Mouse (Mus musculus) olfactory bulb, adult 2 months (tissue): ENCODE measurements around the gene Ppm1k. TPM values are rescaled to one million over a fixed set of nuclear protein-coding genes. Genes with fewer than 3 reads are reported as not detected.
"Not testable (repeated sequence)": the region's sequence is repeated elsewhere in the genome, so short reads cannot be mapped to it uniquely, and the experiment has no call there.

Experiments
- H3K27ac ChIP-seq: fragments of 200-500 bp; 2 replicates; pipeline ENCODE4 v1.5.1; 2012; ENCODE audit warnings: low read depth, low read length; ENCODE audit not compliant: insufficient read depth
- H3K4me1 ChIP-seq: fragments of 200-500 bp; 2 replicates; pipeline ENCODE4 v1.6.1; 2012; ENCODE audit warnings: low read length; ENCODE audit not compliant: control insufficient read depth, insufficient read depth
- H3K4me3 ChIP-seq: fragments of 200-500 bp; 2 replicates; pipeline ENCODE4 v1.5.1; 2012; ENCODE audit warnings: mild to moderate bottlenecking, low read depth, low read length, moderate library complexity; ENCODE audit not compliant: insufficient read depth
- CTCF ChIP-seq: fragments of 200-500 bp; IDR thresholded peaks from 2 replicates; pipeline ENCODE4 v1.5.1; 2012; ENCODE audit warnings: low read depth, mild to moderate bottlenecking, low read length, moderate library complexity; ENCODE audit not compliant: insufficient read depth
- POLR2A ChIP-seq: fragments of 200-500 bp; IDR thresholded peaks from 2 replicates; pipeline ENCODE4 v1.6.1; 2012; ENCODE audit warnings: mild to moderate bottlenecking, low read depth, low read length, moderate library complexity; ENCODE audit not compliant: insufficient read depth
- WGBS: fragments of 180-500 bp; shearing (Covaris S2); methylation state at CpG from one replicate; pipeline ENCODE4 v1.1.7; 2018; 5-methylcytosine and 5-hydroxymethylcytosine counted together
- polyA plus RNA-seq: library from polyadenylated mRNA; stranded (reverse); fragments of >200 nt; gene quantifications from 2 replicates; pipeline ENCODE4 v1.2.4, GENCODE M21; 2012; ENCODE audit warnings: low replicate concordance; ENCODE audit not compliant: missing spikeins, insufficient read depth, insufficient read length

Ppm1k gene
- polyA plus RNA-seq, 1 experiment, result not detected

- no peaks in the 10 kb centered on the region for H3K4me1 ChIP-seq
- WGBS, result 51% methylated on average over 4 of the region's 4 CpGs
- no peak for TF ChIP-seq POLR2A
- TF ChIP-seq CTCF, result no peak
- H3K4me3 ChIP-seq, result no peak overlapping the region
- no peak overlapping the region for H3K27ac ChIP-seq
These were observed 22.6 kb upstream of the Ppm1k start for GRCm38 (mm10) chr6:57557796-57558317.

- Histone ChIP-seq H3K27ac (no peak overlapping the region), H3K4me3 (no peak overlapping the region), H3K4me1 (no peaks in the 10 kb centered on the region)
- no peak for TF ChIP-seq POLR2A
- no peak for TF ChIP-seq CTCF
- WGBS, result 83% methylated on average over 3 of the region's 3 CpGs
These were observed 16.0 kb upstream of the Ppm1k start for GRCm38 (mm10) chr6:57551211-57551796.

DNA sequence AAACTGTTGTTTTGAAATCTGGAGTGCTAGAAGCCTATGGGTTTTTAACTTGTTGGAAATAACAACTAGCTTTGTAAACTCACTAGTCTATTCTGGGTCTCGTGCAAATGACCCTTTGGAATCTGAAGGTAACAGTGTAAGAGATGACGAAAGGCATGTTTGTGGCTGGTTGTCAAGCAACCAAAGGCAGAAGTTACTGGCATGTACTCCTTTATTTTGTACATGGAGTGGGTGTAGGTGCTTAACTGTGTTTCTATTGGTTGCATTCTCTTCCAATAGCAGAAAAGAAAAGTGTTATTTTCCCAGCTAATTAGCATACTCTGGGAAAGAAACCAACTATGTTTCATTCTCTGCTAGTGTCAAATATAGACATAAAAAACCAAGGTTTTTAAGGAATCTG, 9.6 kb upstream of the Ppm1k start:
- no peak for TF ChIP-seq CTCF
- TF ChIP-seq POLR2A, result no peak
- Histone ChIP-seq H3K27ac (no peak overlapping the region), H3K4me1 (no peaks in the 10 kb centered on the region), H3K4me3 (no peak overlapping the region)
- 19% methylated on average over 2 of the region's 2 CpGs for WGBS

DNA sequence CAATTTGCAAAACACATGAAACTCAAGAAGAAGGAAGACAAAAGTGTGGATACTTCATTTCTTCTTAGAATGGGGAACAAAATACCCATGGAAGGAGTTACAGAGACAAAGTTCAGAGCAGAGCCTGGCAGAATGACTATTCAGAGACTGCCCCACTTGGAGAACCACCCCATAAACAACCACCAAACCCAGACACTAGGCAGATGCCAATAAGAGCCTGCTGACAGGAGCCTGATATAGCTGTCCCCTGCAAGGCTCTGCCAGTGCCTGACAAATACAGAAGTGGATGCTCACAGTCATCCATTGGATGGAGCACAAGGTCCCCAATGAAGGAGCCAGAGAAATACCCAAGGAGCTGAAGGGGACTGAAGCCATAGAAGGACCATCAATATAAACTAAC, 8.3 kb upstream of the Ppm1k start:
- H3K27ac ChIP-seq, H3K4me3 ChIP-seq, H3K4me1 ChIP-seq: not testable (repeated sequence)

DNA sequence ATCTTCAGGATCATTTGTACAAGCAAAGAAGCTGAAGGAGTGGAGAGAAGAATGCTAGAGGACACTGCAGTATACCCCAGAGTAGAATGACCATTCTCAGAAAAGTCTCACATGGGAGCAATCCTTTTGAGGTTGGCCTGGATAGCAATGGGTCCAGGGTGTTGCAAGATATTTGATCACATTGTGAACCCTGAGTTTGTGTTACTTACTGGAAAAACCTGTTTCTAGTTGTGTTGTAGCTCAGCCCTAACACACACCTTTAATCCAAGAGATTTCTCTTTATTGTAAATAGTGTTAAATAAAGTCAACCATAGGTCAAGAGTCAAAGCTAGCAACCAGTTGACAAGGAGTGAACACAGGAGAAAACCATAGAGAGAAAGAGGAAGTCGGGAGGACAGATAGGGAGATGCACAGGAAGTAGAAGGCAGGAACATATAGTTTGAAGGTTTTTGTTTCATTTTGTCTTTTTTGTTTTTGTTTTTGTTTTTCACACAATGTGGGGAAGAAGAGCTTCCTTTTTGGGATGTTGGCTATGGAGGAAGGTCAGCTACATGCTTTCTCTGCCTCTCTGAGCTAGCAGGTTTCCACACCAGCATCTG, 6.6 kb upstream of the Ppm1k start:
- TF ChIP-seq POLR2A (no peak), CTCF (no peak)
- Histone ChIP-seq H3K4me3 (no peak overlapping the region), H3K4me1 (no peaks in the 10 kb centered on the region), H3K27ac (no peak overlapping the region)
- WGBS, result 93% methylated on average over 1 of the region's 1 CpGs

GRCm38 (mm10) chr6:57540950-57541498, 5.8 kb upstream of the Ppm1k start:
- WGBS, result 81% methylated on average over 5 of the region's 5 CpGs
- no peak overlapping the region for H3K4me3 ChIP-seq
- TF ChIP-seq CTCF (no peak), POLR2A (no peak)
- H3K4me1 ChIP-seq, result no peaks in the 10 kb centered on the region
- no peak overlapping the region for H3K27ac ChIP-seq

GRCm38 (mm10) chr6:57537887-57538286, 2.6 kb upstream of the Ppm1k start:
- TF ChIP-seq CTCF, result no peak
- Histone ChIP-seq H3K27ac (no peak overlapping the region), H3K4me1 (no peaks in the 10 kb centered on the region), H3K4me3 (no peak overlapping the region)
- WGBS, result 95% methylated on average over 5 of the region's 5 CpGs

DNA sequence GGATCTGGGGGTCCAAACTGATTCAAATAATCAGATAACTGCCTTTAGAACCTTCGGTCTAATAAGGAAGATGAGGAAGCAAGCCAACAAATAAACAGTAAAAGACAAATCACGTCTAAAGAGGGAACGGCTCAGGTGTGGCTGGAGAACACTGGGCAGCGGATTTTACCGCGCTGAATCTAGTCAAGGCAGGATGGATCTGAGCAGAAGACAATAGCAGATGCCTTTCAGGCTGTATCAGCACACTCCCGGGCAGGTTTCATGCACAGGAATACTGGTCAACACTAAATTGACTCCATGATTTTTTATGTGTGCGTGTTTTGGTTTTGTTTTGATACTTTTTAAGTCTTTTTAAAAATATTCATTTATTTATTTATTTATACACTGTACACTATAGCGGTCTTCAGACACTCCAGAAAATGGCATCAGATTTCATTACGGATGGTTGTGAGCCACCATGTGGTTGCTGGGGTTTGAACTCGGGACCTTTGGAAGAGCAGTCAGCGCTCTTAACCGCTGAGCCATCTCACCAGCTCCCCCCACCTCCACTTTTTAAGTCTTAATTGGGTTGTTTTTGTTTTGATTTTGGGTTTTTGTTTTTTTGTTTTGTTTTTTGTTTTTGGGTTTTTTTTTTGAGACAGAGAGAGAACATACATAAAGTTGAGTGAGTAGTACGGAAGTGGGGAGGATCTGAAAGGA, 852 bp upstream of the Ppm1k start:
- Histone ChIP-seq H3K27ac (peak overlapping the region; percentile 6; the same call in 1 of the 2 replicates), H3K4me3 (peak overlapping the region; percentile 91), H3K4me1 (no peaks in the 10 kb centered on the region)
- WGBS, result 14% methylated on average over 14 of the region's 14 CpGs
- no peak for TF ChIP-seq CTCF
- TF ChIP-seq POLR2A, result no peak

- WGBS, result under 1% methylated on average over 31 of the region's 31 CpGs
These were observed 519 bp downstream of the Ppm1k start for GRCm38 (mm10) chr6:57534611-57535286.

More at GRCm38 (mm10) chr6:57534611-57535286, 519 bp downstream of the Ppm1k start:
- TF ChIP-seq POLR2A, result no peak
- TF ChIP-seq CTCF, result peak; percentile 26; the same call in 1 of the 2 replicates
- Histone ChIP-seq H3K4me1 (no peaks in the 10 kb centered on the region), H3K27ac (peak overlapping the region; percentile 81), H3K4me3 (peak overlapping the region; percentile 91)
